Mouse (Mus musculus): ENCODE measurements around the gene Aldh16a1.
A peak's percentile ranks its signal among the peaks of the same experiment; 100 is the strongest.
"Not testable (repeated sequence)": the region's sequence is repeated elsewhere in the genome, so short reads cannot be mapped to it uniquely, and the experiment has no call there.

The Aldh16a1 gene

DNA sequence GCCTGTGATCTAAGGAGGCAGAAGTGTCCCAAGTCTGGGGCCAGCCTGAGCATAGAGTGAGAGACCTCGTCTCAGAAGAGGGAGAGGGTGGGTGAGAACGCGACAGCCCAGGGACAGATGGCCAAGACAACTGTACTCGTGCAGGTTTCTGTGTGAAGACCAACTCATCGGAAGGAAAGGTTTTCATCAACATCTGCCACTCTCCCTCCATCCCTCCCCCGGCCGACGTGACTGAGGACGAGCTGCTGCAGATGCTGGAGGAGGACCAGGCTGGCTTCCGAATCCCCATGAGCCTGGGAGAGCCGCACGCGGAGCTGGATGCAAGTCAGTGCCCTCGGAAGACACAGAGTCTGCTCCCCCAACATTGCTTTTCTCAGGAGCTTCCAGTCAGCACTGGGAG is 3.1 kb upstream of the Aldh16a1 start:
- DNase-seq (ENCODE audit: low read depth, low spot score): no peak

DNA sequence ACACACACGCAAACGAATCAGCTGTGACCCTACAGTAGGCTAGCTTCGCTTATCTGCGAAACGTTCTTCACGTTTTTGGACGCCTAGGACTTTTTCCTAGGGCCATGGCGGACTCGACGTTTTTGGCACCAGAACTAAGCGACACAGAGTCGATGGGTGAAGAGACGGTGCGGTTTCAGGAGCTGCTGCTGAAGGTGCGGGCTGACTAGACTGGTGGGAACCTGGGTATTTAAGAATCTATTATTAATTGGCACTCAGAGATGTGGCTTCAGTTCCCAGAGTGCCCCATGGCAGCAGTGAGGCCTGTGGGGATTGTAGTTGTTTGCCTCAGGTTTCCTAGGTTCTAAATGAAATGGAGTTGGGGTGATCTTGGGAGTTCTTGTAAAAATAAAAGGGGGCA is 1.8 kb upstream of the Aldh16a1 start:
- DNase-seq (ENCODE audit: low read depth, low spot score): no peak

DNA sequence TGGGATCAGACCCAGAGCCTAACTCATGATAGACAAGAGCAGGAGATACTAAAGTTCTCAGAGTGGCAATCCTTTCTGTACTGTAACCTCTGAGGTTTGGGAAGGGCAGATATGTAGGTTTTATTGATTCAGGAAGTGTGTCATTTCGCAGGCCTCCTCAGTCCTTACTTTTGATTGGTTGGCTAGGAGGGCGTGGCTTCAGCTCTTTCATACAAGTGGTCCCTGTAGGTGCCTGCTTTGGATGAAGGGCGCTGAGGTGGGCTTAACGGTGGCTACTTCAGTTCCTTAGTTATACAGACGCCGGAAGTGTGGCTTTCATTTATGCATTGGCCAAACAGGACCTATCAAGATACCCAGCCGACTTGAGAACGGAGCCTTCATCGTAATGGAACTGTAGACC is 1.2 kb upstream of the Aldh16a1 start:
- no peak for DNase-seq (ENCODE audit: low read depth, low spot score)

DNA sequence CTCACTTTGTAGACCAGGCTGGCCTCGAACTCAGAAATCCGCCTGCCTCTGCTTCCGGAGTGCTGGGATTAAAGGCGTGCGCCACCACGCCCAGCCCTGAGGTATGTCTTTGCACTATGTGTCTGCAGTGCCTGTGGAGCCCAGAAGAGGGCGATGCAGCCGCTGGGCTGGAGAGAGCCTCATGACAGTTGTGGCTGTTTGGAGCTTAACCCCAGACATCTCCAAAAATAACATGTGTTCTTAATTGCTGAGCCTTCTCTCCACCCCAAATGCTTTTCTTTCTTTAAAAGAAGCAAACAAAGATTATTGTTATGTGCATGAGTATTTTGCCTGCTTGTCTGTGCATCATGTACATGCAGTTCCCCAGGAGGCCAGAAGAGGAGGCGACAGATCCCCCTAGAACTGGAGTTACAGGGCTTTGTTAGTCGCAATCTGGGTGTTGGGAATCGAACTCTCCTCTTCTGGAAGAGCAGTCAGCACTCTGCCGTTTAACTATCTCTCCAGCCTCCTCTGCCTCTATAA is 670 bp upstream of the Aldh16a1 start:
- no peak for DNase-seq (ENCODE audit: low read depth, low spot score)

DNA sequence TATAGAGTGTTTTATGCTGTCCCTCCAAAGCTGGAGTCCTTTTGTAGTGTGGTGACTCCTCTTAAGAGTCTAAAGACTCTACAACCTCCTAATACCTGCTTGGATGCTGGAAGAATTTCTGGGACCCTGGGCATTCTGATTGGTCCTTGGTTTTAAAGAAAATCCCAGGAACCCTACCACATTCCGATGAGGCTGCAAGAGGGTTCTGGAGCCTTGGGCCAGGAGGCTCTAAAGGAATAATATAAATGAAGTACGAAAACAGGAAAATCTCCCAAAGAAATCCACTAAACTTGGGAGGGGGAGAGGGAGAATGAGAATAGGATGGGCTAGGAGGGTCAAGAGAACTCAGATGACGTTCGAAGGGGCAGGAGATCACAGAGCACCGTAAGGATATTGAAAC is 798 bp downstream of the Aldh16a1 start:
- no peak for DNase-seq (ENCODE audit: low read depth, low spot score)

DNA sequence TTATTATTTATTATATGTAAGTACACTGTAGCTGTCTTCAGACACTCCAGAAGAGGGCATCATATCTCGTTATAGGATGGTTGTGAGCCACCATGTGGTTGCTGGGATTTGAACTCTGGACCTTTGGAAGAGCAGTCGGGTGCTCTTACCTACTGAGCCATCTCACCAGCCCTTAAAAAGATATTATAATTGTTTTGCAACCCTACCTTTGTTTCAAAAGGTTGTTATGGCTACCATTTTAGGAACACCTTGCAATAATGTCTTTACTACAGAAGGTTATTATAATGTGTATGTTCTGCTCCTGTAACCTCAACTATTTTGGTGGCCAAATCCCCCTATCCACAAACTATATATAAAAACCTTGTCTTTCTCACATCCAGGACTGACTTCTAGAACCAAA is 1.3 kb downstream of the Aldh16a1 start:
- not testable (repeated sequence) for DNase-seq (ENCODE audit: low read depth, low spot score)

DNA sequence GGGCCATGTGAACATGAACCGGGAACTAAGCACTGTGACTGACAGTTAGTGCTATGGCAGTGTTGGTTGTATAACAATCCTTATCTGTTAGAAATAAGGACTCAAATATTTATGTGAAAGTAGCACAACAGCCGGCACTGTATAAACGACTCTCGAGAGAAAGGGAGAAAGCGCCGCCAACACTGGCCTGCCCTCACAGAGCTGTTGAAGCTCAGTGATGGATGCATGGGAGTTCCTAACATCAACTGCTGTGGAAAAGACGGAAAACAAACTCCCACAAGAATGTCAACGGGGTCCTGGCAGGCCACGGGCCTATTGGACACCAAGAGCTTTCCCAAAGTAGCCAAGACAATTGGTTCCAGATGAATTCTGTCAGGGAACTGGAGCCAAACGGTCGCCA is 3.1 kb downstream of the Aldh16a1 start:
- DNase-seq (ENCODE audit: low read depth, low spot score): no peak

DNA sequence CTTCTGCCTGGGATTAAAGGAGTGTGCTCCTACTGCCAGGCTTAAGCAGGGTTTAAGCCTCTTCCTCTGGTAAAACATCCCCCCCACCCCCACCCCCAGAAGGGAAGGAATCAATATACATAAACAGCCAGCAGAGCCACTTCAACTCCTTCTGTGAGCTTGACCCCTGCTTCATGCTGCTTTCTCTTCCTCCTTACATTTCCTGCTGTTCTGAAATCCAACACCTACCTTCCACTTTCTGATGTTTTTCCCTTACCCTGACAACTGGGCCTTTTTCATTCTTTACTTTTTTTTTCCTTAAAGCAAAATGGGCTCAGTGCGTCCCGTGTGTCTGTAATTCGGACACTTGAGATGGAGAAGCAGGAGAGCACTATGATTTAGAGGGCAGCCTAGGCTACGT is 4.1 kb downstream of the Aldh16a1 start:
- no peak for DNase-seq (ENCODE audit: low read depth, low spot score)

DNA sequence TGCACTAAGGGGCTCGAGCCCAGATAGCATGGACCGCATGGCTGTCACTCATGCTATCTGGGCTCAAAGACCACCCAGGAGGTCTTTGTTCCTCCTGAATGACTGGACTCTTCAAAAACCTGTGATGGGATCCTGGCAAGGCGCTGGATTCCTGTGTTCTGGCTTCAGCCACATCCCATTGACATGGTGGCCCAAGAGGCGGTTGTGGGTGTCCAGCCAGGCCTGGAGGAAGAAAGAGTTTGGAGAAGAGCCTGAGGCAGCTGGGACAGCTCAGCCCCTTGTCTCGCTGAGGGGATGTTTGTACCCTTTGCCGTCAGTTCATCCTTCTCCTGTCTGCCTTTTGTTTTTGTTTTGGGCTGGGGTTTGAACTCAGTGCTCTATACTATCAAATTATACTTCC is 4.8 kb downstream of the Aldh16a1 start:
- DNase-seq (ENCODE audit: low read depth, low spot score): no peak

DNA sequence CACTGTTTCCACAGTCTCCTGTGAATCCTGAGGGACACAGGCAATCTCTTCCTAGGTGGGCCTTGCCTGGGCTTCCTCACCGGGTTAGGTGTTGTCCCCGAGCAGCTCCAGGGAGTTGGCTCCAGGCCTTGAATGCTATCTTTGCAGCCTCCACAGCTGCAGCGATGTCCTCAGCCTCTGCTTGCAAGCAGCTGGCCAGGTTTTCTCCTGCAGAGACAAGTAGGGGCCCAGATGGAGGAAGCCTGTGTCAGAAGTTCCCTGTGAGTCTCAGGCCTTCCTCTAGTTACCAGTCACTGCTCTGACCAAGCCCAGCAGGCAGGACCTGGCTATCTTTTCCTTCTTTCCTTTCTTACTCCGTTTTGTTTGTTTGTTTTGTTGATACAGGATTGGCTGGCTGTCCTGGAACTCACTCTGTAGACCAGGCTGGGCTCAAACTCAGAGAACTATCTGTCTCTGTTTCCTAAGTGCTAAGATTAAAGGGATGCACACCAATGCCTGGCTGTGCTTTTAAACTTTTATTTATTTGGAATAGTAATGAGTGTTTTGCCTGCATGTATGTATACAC is 5.8 kb downstream of the Aldh16a1 start:
- no peak for DNase-seq (ENCODE audit: low read depth, low spot score)

DNA sequence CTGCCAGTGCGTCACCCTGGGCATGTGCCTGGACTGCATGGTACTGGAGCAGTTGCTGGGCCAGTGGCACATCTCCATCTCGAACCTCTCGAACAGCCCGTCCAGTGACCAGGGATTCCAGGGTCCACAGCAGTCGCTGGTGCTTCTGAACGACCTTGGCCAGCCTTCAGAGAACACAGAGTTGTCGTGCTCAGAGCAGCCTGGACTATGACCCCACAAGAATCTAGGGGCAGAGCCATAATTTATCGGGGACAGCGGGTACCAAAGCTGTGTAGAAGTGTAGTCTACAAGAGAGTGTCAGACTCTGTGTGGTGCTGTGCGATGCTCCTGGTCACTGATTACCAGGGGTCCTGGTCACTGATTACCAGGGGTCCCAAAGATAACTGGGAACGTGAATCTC is 6.5 kb downstream of the Aldh16a1 start:
- DNase-seq (ENCODE audit: low read depth, low spot score): no peak

DNA sequence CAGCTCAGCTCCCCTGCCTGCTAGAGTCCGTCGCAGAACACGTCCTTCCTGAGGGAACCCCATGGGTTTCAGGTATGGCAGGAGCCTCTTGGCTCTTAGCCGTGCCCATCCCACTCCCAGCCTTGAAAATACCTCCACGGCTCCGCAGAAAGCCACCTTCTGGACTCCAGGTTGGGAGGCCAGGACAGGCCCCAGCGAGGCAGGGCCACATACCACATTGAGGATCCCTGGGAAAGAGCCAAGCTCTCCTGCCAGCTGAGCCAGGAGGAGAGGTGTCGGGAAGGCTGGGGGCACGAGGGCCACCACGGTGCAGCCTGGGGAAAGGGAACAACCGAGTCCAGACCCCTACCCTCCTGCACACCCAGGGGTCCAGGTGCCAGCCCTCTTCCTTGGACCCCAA is 7.1 kb downstream of the Aldh16a1 start:
- DNase-seq (ENCODE audit: low read depth, low spot score): no peak

DNA sequence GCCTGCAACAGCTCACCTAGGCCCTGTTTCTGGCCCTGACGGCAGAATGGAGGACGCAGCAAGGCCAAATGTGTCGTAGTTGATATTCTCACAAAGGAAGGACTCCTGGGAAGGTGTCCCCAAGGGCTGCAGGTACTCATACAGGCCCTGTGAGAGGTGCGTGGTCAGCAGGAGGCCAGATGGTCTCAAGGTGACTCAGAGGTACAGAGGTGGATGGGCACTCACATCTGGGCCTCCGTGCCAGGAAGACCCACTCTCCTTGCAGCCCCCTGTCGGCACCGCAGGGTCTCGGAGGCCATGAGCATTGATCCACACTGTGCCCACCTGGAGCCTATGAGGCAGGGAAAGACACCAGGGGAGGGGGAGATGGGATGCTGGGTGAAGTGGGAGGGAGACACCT is 8.9 kb downstream of the Aldh16a1 start:
- DNase-seq (ENCODE audit: low read depth, low spot score): no peak

DNA sequence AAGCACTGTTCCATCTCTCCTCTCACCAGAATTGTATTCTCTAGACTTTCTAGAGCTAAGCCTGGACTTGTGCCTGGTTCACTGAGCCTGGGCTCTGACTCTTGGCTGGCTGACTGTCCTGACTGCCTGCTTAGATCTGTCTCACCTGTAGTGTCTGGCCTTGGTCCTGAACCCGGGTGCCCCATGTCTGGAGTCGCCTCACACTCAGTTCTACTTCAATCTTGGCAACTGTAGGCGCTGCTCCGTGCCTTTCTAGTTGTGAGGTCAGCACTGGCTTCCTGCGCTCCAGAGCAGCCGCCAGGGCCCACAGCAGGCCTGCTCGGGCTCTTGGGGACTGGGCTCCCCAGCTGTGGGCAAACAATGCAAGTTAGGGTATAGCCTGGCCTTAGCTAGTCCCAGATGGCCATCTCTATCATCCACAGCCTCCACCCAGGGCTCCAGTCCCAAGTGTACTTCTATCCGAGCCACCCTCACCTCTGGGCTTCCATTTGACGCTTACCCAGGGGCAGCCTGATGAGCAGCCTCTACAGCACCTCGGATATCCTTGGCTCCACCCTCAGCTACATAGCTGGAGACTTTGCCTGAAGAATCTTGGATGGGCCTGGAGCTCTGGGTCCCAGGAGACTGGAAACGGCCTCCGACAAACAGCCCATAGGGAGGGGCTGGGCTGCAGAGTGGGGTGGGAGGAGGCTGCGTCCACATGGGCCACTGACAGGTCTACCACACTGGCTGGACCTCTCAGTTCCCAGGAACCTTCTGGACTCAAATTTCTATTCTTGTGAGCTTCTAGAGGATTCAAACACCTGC is 9.8 kb downstream of the Aldh16a1 start:
- no peak for DNase-seq (ENCODE audit: low read depth, low spot score)

DNA sequence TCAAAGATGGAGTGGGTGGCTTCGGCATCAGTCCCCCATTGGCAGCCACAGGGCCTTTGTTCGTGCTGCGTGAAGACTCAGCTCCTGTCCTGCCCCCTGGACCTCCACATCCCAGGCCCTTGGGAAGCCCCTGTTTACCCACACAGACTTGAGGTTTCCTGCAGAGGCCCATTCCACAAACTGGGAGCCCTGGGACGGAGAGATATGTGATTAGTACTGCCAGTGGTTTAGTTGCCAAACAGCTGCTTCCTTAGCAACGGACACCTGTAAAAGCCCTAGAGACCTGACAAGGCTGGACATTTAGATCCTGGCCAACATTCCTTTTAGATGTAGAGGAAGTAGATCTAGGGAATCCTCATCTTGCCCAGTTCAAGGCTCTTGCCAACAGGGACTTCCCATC is 12.5 kb downstream of the Aldh16a1 start:
- no peak for DNase-seq (ENCODE audit: low read depth, low spot score)

DNA sequence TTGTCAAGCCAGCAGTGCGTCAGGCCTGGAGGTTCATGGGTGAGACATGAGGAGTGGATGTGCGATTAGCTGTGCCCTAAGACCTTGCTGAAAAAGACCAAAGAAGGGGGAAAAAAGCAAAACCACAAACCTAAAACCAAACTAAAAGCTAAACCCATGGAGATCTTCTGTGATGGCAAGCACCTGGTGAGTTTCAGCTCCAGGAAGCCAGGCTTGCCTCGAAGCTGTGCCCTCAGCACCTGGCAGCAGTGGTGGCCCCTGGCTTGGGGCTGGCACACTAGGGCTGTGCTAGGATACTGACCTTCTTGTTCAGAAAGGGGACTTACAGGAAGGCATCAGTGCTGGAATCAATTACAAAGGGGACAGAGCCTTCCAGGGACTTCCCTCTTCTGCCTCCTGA is 13.1 kb downstream of the Aldh16a1 start:
- DNase-seq (ENCODE audit: low read depth, low spot score): no peak

DNA sequence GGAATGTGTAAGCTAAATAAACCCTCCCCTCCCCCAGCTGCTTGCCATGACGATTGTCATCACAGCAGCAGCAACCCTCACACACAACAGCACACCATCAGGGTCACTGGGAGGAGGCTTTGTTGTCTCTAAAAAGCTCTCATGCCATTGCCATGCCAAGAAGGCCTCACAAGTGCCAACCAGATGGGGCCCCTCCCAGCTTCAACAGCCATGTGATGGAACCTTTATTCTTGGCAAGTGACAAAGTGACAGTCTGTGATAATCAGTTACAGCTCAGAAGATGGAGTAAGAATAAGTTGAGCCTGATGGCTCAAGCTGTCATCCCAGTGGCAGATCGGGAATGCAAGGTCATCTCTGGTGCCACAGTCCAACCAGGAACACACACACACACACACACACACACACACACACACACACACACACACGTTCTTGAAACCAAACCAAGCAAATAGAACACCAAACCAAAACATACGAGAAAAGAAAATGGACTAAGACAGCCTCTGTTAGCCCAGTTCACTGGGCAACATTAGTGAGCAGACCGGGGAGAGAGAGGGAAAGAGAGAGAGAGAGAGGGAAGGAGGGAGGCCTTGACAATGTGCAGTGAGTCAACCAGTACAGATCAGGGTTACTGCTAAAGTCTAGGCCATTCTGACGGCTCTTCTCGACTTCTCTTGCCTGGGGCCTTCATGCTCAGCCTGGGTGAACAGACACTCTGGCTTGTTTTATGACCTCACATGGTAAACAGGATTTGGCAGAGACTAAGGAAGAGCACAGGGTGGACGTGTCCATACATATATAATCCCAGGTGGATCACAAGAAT is 14.3 kb downstream of the Aldh16a1 start:
- DNase-seq (ENCODE audit: low read depth, low spot score): no peak

DNA sequence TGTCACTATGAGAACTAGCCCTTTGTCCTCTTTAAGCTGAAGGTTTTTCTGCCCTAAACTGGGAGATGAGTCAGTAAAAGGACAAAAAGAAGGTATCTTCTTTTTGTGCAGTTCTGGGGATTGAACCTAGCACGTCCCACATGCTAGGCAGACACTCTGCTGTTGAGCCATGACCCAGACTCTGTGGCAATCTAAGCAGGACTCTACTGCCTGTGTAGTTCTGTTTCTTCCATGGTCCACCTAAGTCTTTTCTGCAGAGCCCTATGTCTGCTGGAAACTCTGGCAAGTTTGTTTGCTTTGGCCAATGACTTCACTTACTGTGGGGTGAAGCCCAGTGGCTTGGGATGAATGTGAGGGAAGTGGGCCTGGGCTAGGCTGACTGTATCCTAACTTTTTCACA is 16.0 kb downstream of the Aldh16a1 start:
- no peak for DNase-seq (ENCODE audit: low read depth, low spot score)

DNA sequence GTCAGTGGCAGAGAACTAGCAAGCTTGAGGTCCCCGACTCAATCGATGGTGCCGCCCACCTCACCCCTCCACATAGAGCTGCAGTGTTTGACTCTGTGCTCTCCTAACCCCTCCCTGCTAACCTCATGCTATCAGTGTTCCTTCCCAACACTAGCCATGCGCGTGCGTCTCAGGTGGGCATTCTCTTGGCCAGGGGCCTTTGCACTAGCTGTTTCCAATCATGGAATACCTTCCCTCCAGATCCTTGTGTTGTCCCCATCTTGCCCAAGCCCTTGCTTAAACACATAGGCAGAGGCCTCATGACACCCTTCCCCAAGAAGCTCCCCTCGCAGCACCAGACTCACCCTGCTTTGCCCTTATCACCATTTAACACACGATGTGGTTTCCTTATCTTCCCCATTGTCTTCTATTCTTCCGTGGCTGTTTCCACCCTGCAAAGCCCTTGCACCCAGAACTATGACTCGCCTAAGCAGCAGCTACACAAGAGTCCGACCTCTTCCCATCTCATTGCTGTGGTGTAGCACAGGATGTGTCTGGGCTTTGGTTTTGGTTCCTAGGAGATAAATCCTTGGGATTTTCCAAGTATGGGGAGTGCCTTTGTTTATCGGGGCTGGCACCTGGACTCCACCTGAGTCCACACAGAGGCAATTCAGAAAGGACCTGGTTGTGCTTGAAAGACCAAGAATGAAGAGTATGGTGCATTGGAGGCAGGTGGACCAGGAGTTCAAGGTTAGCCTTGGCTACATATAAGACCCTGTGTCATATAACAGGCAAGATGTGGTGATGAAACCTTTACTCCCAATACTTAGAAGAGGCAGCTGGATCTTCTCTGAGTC is 17.0 kb downstream of the Aldh16a1 start:
- no peak for DNase-seq (ENCODE audit: low read depth, low spot score)

DNA sequence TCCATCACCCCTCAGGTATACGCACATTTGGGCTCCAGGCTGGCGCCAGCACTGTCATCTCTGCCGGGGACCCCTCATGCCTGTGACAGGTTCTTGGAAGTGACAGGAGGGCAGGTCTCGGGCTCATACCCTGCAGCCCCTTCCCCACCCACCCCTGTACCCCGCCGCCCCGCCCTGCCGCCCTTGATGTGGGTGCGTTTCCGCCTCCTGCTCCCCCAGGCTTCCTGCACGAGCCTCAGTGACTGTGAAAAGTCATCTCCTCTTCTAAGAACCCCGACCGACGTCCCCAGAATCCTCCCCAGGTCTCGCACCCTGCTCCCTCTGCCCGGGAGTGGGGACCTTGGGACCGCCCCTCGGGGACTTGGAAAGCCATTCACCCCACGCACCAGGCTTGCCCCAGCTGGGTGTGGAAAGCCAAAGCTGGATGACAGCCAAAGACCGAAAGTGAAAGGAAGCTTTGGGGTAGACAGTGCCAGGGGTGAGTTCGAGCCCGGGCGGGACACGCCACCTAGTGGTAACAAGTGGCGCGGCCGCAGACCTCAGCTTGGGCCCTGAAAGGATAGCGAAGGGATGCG is 18.3 kb downstream of the Aldh16a1 start, which contains the start of the genes Gm45713 and Flt3l:
Gm45713 (minus strand) TSS at position 239 of the 575 bp plus-strand sequence.
Flt3l (minus strand) TSS at position 440 of the 575 bp plus-strand sequence.
- peak; percentile 73 for DNase-seq (ENCODE audit: low read depth, low spot score)

DNA sequence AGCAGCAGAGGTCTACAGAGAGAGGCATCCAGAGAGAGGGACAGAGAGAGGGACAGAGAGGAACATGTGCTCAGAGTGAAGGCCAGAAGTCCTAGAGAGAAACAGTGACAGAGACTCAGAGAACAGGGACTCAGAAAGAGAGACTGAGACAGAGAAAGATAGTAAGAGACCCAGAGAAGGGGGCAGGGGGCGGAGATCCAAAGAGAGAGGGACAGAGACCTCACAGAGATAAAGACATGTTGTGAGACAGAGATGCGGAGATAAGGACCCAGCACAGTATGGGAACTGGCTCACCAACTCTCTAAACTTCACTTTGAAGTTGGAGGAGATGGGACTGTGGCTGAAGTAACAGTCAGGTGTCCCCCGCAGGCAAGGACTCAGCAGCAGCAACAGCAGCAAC is 19.0 kb downstream of the Aldh16a1 start:
- DNase-seq (ENCODE audit: low read depth, low spot score): no peak

Measured in embryo, embryonic 11.5 days (tissue).